Mouse (Mus musculus) adrenal gland, postnatal 14 days (tissue): Measurements from ENCODE around the gene Copz2. TPM values are rescaled to one million over a fixed set of nuclear protein-coding genes. Genes with fewer than 3 reads are reported as not detected.
"Not testable (repeated sequence)": the region's sequence is repeated elsewhere in the genome, so short reads cannot be mapped to it uniquely, and the experiment has no call there.

Experiments used
- DNase-seq: peaks from one replicate; pipeline ENCODE4 v3.0.0; 2021; ENCODE audit warnings: mixed read lengths
- total RNA-seq: library from RNA; stranded (reverse); gene quantifications from 2 replicates; pipeline ENCODE4 v1.2.3, GENCODE M21; 2021

Gene Copz2
- total RNA-seq, 1 experiment from 2014 or later, result 43.7 TPM

DNA sequence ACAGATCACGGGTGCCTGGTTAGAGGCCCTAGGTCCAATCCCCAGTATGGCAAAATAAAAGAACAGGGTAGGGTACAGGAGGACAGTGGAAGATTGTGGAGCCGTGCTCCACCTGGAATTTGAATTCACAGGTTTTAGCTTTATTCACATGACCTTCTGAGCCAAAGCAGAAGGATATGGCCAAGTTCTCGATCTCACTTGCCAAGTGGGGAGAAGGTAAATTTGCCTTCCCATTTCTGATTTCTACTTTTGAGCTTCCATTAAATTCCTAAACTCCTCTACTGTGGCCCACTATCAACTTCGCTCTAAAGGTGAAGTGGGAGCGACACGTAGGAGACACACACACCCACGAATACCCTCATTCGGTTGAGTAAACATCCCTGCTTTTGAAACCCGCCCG is 20.8 kb upstream of the Copz2 start:
- DNase-seq, result no peak

DNA sequence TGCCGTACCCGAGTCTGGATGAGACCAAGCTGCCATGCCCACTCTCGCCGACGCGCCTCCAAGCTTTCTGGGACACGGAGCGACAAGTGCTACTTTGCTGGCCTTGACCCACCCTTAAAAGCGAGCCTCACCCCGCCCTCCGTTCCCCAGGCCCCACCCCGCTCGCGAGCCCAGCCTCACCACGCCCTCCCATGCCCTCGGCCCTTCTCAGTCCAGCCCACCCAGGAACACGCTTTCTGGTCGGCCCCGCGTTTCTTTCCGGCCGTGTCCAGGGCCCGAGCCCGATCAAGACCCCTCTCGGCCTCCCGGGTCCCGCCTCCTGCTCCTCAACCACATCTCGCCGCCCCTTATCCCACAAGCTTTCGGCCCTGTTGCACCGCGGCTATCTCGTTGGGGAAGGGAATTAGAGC is 20.3 kb upstream of the Copz2 start:
- DNase-seq, result peak; percentile 97

DNA sequence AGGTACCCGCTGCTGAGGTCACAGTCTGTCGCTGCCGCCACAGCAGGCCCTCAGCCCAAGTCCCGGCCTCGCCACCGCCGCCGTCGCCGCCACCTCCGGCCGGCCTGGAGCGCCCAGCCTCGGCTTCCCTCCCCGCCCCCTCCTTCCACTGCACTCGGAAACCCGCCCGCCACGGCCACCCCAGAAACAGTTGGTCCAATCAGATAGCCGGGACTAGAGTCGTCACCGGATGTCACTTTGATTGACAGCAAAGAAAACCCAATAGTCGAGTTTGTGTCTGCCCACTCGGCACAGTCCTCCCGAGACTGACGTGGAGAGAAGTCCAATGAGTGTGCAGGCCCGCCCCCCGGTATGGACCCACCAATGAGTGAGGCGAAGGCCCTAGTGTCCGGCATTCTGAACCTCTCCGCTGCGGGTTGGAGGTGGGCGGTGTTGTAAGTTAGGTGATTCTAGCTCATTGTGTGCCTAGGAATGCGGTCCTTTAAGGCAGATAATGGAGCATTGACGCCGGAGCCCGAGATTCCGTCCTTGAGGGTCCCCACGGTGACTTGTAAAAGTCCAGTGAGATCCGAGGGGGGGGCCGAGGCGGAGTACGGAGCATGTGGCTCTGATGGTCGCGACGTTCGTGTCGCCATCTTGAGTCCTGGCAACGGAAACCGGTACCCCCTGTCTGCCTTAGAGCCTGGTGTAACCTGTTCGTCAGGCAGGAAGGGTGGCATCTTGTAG is 19.7 kb upstream of the Copz2 start, which contains the start of gene Nfe2l1:
Gene Nfe2l1, minus strand, starts transcription at position 156 of the 726 bp plus-strand sequence.
- peak; percentile 99 for DNase-seq

DNA sequence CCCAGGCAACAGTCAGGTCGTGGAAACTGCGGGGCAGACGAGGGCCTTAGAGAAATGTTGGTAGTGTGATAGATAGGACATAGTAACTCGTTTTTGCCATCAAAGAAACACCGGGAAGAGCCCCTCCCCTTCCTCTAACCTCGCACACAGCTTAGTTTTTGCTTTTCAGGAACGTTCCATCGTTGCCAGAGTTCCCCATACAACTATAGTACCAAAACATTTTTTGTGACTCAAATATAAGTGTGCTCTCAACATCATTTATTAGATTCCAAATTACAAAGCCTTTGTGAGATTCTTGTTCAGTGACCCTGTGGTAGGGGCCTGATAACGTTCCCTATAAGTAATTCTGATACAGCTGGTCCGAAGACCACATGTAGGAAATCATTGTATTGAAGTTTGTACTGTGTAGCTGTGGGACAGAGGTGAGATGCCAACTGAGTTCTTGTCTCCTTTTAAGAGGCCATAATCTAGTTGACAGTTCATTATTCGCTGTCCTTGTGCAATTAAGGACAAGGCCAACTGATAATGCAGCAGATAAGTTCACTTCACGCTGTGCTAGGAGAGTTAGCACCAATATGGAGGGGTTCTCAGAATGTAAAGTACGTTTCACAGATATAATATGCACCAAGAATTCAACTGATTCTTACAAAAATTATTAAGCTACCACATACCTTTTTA is 19.0 kb upstream of the Copz2 start:
- no peak for DNase-seq

DNA sequence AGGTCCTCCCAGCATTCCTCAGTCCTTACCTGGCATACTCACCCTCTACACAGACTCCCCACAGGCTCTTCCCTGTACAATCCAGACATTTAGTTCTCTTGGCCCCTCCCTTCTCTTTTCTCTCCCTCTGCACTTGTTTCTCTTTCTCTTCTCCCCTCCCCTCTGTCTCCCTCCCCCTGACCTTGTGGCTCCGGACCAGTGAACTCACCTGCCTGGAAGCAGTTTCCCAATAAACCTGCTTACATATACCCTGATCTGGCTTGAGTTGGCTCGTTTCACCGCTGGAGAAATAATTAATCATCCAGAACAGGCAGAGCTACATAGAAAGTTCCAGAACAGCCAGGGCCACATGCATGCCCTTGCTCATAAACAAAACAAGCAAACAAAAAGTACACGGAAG is 18.2 kb upstream of the Copz2 start:
- no peak for DNase-seq

DNA sequence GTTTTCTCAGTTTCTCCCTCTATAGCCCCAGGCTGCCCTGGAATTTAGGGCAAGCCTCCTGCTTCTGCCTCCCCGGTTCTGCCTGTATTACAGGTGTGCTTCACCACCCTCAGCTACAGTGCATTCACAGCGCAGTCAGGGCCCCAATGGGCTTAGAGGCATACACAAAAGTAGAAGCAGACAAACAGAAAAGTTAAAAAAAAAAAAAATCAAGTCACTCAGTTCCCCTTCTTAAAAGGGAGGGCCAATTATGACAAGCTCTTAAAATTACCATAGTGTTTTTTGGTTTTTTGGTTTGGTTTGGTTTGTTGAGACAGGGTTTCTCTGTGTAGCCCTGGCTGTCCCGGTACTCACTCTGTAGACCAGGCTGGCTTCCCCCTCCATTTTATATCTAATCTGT is 17.1 kb upstream of the Copz2 start:
- DNase-seq, result no peak

DNA sequence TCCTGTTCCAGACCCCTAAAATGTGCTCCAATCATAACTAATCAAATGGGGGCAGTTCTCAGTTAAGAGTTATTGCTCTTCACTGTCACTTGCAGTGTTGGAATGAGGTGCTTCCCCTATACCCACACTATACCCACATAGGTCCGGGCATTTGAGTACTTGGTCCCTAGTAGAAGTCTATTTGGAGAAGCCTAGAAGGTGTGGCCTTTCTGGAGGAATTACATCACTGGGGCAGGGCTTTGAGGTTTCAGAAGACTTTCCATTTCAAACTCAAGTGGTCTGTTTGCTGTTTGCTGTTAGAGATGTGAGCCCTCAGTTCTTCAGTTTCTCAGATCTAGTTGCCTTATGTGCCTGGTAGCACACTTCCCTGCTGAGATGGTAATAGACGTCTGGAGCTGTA is 16.7 kb upstream of the Copz2 start:
- no peak for DNase-seq

DNA sequence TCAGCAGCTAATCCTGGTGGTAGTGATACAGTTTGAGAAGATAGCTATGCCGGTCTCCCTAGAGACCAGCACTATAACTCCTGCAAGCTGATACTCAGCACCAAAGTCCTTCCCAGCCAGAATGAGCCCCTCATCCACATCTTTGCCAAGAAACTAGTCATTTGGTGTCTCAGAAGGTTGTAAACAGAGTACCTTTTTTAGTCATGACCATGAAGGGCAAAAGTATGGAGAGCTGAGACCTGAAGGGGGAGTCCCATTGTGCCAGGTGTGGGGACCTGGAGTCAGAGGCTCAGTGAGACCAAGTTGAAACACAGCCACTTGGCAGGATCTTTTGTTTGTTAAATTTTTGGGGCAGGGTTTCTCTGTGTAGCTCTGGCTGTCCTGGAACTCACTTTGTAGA is 15.5 kb upstream of the Copz2 start:
- DNase-seq, result no peak

DNA sequence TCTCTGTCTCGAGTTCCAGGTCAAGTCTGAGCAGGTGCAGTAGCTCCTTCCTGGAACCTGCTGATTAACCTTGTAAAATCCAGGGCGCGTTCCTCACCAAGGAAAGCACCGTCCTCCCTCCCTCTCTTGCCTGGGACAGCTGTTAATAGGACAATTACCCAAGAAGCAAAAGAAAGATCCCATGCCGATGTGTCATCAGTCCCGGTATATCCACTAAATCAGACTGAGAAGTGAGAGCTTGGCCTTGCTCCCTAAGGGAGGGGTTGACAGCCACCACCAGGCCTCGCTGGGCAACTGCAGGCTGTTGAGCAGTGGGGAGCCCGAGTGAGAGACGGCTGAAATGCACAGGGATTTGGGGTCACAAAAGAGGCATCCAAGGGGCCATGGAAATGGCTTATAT is 12.4 kb upstream of the Copz2 start:
- DNase-seq, result peak; percentile 78

DNA sequence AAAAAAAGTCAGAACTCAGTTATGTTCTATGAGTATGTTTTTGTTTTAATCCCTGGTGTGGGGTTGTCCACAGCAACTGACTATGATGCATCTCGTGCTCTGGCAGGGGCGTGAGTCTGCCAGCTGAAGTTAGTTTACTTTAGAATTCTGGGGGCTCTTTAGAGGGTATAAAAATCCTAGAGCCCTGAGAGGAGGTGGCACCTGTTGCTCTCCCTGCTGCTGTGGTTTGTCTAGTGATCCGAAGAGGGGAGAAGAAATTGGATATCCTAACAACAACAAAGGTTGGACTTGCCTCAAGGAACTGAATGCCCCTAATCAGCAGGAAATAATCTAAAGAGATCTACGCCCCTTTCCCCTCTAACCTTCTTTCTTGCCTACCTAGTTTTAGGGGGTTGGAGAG is 11.3 kb upstream of the Copz2 start:
- no peak for DNase-seq

DNA sequence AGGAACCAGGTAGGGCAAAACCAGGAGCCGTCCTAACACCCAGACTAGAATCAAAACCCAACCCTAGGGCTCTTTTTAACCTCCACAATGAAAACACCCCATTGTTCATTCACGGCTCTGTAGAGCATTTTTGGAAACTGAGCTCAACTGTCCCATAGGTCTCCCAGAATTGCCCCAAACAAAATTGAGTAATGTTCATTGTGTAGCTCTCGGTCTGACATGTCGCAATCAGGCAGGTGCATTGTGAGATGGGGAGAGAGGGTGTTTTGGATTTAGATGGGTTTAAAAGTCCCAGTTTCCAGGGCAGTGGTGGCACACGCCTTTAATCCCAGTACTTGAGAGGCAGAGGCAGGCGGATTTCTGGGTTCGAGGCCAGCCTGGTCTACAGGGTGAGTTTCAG is 10.2 kb upstream of the Copz2 start:
- no peak for DNase-seq

DNA sequence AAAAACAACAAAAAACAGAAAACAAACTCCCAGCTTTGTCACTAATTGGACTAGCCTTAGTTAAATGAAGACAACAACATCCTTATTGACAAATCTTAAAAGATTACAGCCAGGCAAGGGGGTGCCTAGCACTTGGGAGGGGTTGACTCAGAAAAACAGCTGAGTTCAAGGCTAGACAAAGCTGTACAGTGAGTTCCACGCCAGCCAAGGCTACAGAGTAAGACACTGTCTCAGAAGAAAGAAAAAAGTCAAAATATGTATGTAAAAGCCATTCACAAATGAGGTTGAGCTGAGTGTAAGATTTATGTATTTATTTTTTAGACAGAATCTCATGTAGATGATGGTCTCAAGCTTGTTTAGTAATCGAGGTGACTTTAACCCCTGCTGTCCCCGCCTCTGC is 9.8 kb upstream of the Copz2 start:
- no peak for DNase-seq

DNA sequence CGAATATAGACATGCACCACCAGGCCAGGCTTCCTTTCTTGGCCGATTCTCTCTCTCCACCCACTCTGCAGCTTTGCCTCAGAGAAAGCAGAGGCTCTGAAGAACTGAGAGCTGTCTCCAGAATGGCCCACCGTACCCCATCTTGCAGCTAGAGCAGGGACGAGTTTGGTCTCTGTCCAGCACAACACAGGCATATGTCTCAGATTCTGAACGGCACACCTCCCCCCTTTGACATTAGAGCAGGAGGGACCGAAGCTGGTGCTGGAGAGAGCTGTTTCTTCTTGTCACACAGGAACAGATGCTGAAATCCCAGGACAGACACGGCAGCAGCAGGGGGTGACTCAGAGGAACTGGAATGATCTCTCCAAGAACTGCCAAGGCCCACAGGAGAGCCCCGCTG is 9.4 kb upstream of the Copz2 start:
- peak; percentile 51 for DNase-seq

DNA sequence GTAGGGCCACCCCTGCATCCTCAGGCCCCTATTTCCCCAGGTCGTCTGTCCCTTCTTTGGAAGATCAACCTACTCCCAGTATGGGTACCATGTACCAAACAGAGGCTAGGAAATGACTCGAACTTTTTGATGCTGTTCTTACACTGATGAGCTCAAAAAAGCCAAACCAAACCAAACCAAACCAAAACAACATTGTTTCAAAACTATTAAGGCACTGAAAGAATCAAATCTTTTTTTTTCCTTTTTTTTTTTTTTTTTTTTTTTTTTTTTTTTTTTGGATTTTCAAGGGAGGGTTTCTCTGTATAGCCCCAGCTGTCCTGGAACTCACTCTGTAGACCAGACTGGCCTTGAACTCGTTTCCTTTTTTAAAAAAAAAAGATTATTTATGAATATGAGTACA is 6.0 kb upstream of the Copz2 start:
- no peak for DNase-seq

DNA sequence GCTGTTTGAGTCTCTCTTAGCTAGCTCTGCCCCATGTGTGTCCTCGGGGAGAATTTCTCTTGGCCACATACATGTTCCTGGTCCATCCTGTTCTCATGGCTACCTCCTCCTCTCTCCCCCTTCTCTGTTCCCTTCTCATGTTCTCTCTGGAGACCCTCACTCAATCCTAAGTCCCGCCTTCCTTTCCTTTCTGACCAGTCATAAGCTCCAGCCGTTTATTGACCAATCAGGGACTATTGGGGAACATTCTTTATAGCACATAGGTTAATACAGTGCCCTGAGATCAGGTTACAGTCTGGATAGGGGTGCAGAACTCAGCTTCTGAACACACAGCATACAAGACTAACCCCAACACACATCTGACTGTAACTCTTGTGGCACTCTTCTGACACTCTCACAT is 2.4 kb upstream of the Copz2 start:
- DNase-seq, result no peak

DNA sequence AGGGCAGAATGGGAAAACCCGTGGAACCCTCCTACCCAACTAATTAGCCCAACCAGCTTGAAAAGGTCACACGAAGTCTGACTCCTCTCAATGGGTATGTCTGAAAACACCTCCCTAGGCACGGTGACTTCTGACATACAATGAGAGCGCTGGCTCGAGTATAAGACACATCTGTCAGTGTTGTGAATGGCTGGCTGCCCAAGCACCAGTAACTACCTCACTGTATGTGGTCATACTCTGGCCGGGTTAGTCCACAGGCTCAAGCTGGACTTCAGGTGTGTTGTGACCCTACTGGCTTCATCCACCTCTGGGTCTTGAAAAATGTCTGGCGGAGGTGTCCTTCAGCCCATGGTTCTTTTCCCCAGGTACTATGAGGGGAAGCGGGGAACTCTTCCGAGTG is 976 bp upstream of the Copz2 start:
- DNase-seq, result no peak

DNA sequence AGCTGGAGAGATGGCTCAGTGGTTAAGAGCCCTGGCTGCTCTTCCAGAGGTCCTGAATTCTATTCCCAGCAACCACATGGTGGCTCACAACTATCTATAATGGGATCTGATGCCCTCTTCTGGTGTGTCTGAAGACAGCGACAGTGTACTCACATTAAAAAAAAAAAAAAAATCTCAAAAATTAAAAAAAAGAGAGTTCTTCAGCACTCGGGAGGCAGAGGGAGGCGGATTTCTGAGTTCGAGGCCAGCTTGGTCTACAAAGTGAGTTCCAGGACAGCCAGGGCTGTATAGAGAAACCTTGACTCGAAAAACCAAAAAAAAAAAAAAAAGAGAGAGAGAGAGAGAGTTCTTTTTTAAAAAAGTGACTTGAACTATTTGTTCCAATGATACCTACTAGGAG is 525 bp upstream of the Copz2 start:
- not testable (repeated sequence) for DNase-seq

DNA sequence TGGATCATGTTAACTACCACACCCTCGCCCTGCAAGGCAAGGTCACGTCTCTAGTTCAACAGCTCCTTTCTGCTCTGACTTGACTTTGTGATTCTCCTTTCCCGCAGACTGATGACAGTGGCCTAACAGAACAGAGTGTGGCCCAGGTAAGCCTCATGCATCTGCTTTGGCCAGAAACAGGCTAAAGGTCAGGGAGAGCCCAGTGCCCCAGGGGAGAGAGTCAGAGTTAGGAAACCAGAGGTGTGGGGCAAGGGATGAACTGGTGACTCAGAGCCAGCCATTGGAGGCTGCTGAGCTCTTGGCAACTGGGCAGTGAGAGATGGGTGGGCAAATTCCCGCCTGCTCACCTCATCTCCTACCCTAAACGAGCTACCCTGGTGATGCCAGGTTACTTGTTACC is 7.8 kb downstream of the Copz2 start:
- peak; percentile 76 for DNase-seq

DNA sequence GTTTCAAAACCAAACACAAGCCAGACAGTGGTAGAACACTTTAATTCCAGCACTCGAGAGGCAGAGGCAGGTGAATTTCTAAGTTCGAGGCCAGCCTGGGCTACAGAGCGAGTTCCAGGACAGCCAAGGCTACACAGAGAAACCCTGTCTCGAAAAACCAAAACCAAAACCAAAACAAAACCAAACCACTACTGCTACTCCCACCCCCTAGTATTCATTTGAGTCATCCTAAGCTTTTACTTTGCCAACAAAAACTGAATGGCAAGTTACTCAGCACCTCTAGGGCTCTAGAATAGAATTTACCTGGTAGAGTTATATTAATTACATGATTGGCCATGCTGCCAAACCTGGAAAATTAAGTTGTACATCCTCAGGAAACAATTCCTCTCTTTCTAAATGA is 10.0 kb downstream of the Copz2 start:
- no peak for DNase-seq

DNA sequence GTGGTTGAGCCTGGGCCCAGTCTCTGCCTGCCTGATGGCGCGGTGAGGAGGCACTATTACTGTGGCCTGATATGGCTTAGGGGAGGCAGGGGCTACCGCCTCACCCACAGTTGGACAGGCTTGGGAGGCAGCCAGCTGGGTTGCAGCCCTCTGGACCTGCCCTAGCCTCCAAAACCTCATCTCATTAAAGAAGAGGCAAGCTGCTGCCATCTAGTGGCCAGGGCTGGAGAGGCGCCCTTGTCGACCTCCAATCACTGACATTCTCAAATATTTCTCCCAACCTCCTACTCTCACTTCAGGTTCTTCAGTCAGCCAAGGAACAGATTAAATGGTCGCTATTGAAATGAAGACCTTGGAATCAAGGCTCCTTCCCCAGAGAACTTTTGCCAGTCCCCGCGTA is 10.9 kb downstream of the Copz2 start:
- DNase-seq, result peak; percentile 92

DNA sequence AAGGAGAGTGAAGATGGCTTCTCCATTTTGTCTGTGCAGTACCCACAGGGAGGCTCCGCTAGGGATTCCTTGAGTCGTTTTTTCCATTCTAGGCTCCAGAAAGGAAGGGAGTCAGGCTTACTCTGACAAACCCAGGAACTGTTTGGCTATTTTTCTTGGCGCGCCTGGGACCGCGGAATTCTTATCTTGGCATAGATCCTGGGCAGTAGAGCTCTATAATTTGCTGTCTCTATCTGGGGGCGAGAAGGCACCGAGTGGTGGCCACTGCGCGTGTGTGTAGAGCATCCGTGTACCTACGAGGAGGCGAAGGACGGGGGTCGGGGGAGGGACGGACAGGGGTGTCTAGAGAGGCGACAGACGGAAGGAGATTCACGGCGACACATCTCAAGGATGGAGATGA is 11.8 kb downstream of the Copz2 start:
- peak; percentile 58 for DNase-seq

DNA sequence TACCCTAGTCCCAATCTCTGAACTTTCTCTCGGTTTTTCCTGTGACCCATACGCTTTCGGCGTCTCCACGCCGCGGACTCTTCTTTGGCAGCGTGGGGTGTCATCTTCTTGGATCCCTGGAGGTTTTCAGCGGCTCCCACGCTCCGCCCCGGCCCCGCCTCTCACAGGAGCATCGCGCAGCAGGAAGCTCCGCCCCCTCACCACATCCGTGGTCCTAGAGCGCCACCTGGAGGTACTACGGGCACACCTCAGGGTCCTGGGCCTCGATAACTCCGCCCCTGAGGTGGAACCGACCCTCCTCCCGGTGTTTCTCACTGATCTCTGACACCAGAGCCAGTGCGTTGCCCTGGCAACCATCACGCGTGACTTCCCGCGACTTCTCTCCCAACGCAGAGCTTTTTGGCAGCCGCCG is 12.2 kb downstream of the Copz2 start:
- DNase-seq, result peak; percentile 98

DNA sequence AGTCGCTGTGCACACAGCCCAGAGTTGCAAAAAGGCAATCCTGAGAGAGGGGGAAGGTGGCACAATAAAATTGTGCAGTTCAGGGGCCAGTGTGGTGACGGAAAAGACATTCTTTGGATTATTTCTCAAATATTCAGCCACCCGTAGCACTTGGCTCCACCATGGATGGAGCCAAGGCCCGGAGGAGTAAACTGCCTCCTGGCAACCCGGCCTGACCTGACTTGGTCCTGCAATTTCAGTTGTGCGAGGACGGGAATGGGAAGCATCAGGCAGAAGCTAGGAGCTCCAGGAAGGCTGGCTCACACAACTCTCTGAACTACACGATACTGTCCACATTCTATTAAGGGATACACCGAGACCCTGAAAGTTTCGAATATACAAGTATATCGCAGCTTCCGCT is 12.9 kb downstream of the Copz2 start:
- peak; percentile 24 for DNase-seq
